Mouse (Mus musculus) left cerebral cortex, postnatal 10 days (tissue): Measurements from ENCODE around the gene Trim25. TPM values are rescaled to one million over a fixed set of nuclear protein-coding genes. Genes with fewer than 3 reads are reported as not detected.
"Not testable (repeated sequence)": the region's sequence is repeated elsewhere in the genome, so short reads cannot be mapped to it uniquely, and the experiment has no call there.

Source experiments
- DNase-seq, 2 experiments: peaks; one replicate each; pipeline ENCODE4 v3.0.0; 2021 to 2022; ENCODE audit warnings: low spot score in 2 of 2, mixed read lengths in 1 of 2; ENCODE audit errors: extremely low spot score in 1 of 2
- intact Hi-C: fragments of 180-260 bp; cut with DNase I; formaldehyde crosslinking; loops from one replicate; pipeline ENCODE4 v1.15.1; 2025
- total RNA-seq, 2 experiments: library from RNA; stranded (reverse); gene quantifications; 2 replicates each; pipeline ENCODE4 v1.2.3; 2021

Trim25 gene
- total RNA-seq, 2 experiments from 2014 or later, result 6.0 to 6.3 TPM

GRCm38 (mm10) chr11:89017514-89018182 lies 18.5 kb downstream of the Trim25 start:
- intact Hi-C loops, result no loop called here
- no peak for DNase-seq

- no peak for DNase-seq
- intact Hi-C loops, result no loop called here
Measured at GRCm38 (mm10) chr11:89020681-89021305, 21.6 kb downstream of the Trim25 start.

GRCm38 (mm10) chr11:89021687-89022086 lies 22.5 kb downstream of the Trim25 start:
- intact Hi-C loops, result no loop called here
- no peak for DNase-seq

GRCm38 (mm10) chr11:89022120-89022731 lies 23.1 kb downstream of the Trim25 start:
- no peak for DNase-seq
- intact Hi-C loops, result no loop called here

GRCm38 (mm10) chr11:89023477-89023876 lies 24.3 kb downstream of the Trim25 start:
- no peak for DNase-seq
- intact Hi-C loops, result no loop called here

GRCm38 (mm10) chr11:89024181-89024881 lies 25.2 kb downstream of the Trim25 start:
- intact Hi-C loops, result no loop called here
- DNase-seq, result peak; percentile 21 to 92

- DNase-seq, result no peak
- intact Hi-C loops, result no loop called here
Measured at GRCm38 (mm10) chr11:89025603-89026002, 26.4 kb downstream of the Trim25 start.

GRCm38 (mm10) chr11:89026117-89026516 lies 26.9 kb downstream of the Trim25 start:
- DNase-seq, result no peak
- intact Hi-C loops, result no loop called here

GRCm38 (mm10) chr11:89027955-89028361 lies 28.8 kb downstream of the Trim25 start:
- DNase-seq, result peak in 1 of 2 experiments; percentile 63
- intact Hi-C loops, result no loop called here

GRCm38 (mm10) chr11:89028871-89029405 lies 29.8 kb downstream of the Trim25 start:
- DNase-seq, result peak in 1 of 2 experiments; percentile 40
- intact Hi-C loops, result no loop called here

- DNase-seq, result no peak
- intact Hi-C loops, result no loop called here
Measured at GRCm38 (mm10) chr11:89030552-89030951, 31.4 kb downstream of the Trim25 start.

GRCm38 (mm10) chr11:89031189-89031588 lies 32.0 kb downstream of the Trim25 start:
- intact Hi-C loops, result no loop called here
- no peak for DNase-seq

GRCm38 (mm10) chr11:89034592-89034991 lies 35.4 kb downstream of the Trim25 start:
- intact Hi-C loops, result no loop called here
- DNase-seq, result no peak

GRCm38 (mm10) chr11:89035552-89035951 lies 36.4 kb downstream of the Trim25 start:
- intact Hi-C loops, result loop anchor here (5.0 kb wide), 1 partner anchor 48 kb away; no protein-coding TSS in a partner anchor
- no peak for DNase-seq

GRCm38 (mm10) chr11:89038496-89038895 lies 39.3 kb downstream of the Trim25 start:
- DNase-seq, result no peak
- intact Hi-C loops, result loop anchor here (5.0 kb wide), 1 partner anchor 51 kb away; no protein-coding TSS in a partner anchor

GRCm38 (mm10) chr11:89039325-89039724 lies 40.1 kb downstream of the Trim25 start:
- peak in 1 of 2 experiments; percentile 68 for DNase-seq
- intact Hi-C loops, result loop anchor here (5.0 kb wide), 1 partner anchor 52 kb away; no protein-coding TSS in a partner anchor

- DNase-seq, intact Hi-C loops: not testable (repeated sequence)
Measured at GRCm38 (mm10) chr11:89041073-89041472, 41.9 kb downstream of the Trim25 start.

GRCm38 (mm10) chr11:89043046-89043445 lies 43.9 kb downstream of the Trim25 start:
- intact Hi-C loops, result no loop called here
- DNase-seq, result no peak

GRCm38 (mm10) chr11:89045501-89045900 lies 46.3 kb downstream of the Trim25 start:
- DNase-seq, intact Hi-C loops: not testable (repeated sequence)
